Mouse (Mus musculus): ENCODE data around the gene Rasd2.

Gene Rasd2

GRCm38 (mm10) chr8:75219877-75220738 is 6.4 kb downstream of the Rasd2 start:
- peak; percentile 78 to 80 for DNase-seq (ENCODE audit: low spot score in 2 of 2)

- no peak for DNase-seq (ENCODE audit: low spot score in 2 of 2)
Observed at GRCm38 (mm10) chr8:75222665-75223064, 8.9 kb downstream of the Rasd2 start.

GRCm38 (mm10) chr8:75226773-75227172 is 13.0 kb downstream of the Rasd2 start:
- no peak for DNase-seq (ENCODE audit: low spot score in 2 of 2)

GRCm38 (mm10) chr8:75233915-75234554 is 20.3 kb downstream of the Rasd2 start:
- peak; percentile 44 to 48 for DNase-seq (ENCODE audit: low spot score in 2 of 2)

- no peak for DNase-seq (ENCODE audit: low spot score in 2 of 2)
Observed at GRCm38 (mm10) chr8:75247331-75247730, 33.6 kb downstream of the Rasd2 start.

GRCm38 (mm10) chr8:75249186-75249585 is 35.4 kb downstream of the Rasd2 start:
- no peak for DNase-seq (ENCODE audit: low spot score in 2 of 2)

- DNase-seq (ENCODE audit: low spot score in 2 of 2): no peak
Observed at GRCm38 (mm10) chr8:75254027-75254426, 40.3 kb downstream of the Rasd2 start.

GRCm38 (mm10) chr8:75255635-75256034 is 41.9 kb downstream of the Rasd2 start:
- DNase-seq (ENCODE audit: low spot score in 2 of 2): no peak

GRCm38 (mm10) chr8:75272166-75272565 is 58.4 kb downstream of the Rasd2 start:
- no peak for DNase-seq (ENCODE audit: low spot score in 2 of 2)

Data from right cerebral cortex, postnatal 10 days (tissue).